Mouse (Mus musculus): ENCODE measurements at regions not wholly inside any gene's neighbourhood (a gene's known extent, or its start where the extent isn't known, plus 50 kb on each side); places are given as distances from the start of the nearest gene placed in this dataset.

- no peak for DNase-seq (ENCODE audit: low spot score)
These were observed 543.7 kb downstream of the Nfib start for GRCm38 (mm10) chr4:82161818-82162217.

GRCm38 (mm10) chr4:82161232-82161631, 544.3 kb downstream of the Nfib start:
- no peak for DNase-seq (ENCODE audit: low spot score)

- no peak for DNase-seq (ENCODE audit: low spot score)
These were observed 545.3 kb downstream of the Nfib start for GRCm38 (mm10) chr4:82160233-82160632.

GRCm38 (mm10) chr4:82155642-82156320, 549.8 kb downstream of the Nfib start:
- no peak for DNase-seq (ENCODE audit: low spot score)

GRCm38 (mm10) chr4:82154021-82154555, 551.5 kb downstream of the Nfib start:
- no peak for DNase-seq (ENCODE audit: low spot score)

- no peak for DNase-seq (ENCODE audit: low spot score)
These were observed 551.9 kb downstream of the Nfib start for GRCm38 (mm10) chr4:82153604-82154003.

- no peak for DNase-seq (ENCODE audit: low spot score)
These were observed 555.6 kb downstream of the Nfib start for GRCm38 (mm10) chr4:82149957-82150356.

GRCm38 (mm10) chr4:82148129-82149064, 557.2 kb downstream of the Nfib start:
- no peak for DNase-seq (ENCODE audit: low spot score)

- no peak for DNase-seq (ENCODE audit: low spot score)
These were observed 563.2 kb downstream of the Nfib start for GRCm38 (mm10) chr4:82142391-82142790.

- DNase-seq (ENCODE audit: low spot score): no peak
These were observed 565.7 kb downstream of the Nfib start for GRCm38 (mm10) chr4:82139806-82140205.

GRCm38 (mm10) chr4:82139016-82139415, 566.5 kb downstream of the Nfib start:
- no peak for DNase-seq (ENCODE audit: low spot score)

GRCm38 (mm10) chr4:82132851-82133250, 572.7 kb downstream of the Nfib start:
- no peak for DNase-seq (ENCODE audit: low spot score)

- DNase-seq (ENCODE audit: low spot score): no peak
These were observed 573.2 kb downstream of the Nfib start for GRCm38 (mm10) chr4:82132326-82132725.

GRCm38 (mm10) chr4:82129471-82129870, 576.1 kb downstream of the Nfib start:
- DNase-seq (ENCODE audit: low spot score): no peak

- DNase-seq (ENCODE audit: low spot score): no peak
These were observed 581.8 kb downstream of the Nfib start for GRCm38 (mm10) chr4:82123733-82124132.

GRCm38 (mm10) chr4:82123101-82123500, 582.4 kb downstream of the Nfib start:
- no peak for DNase-seq (ENCODE audit: low spot score)

GRCm38 (mm10) chr4:82120796-82121195, 584.8 kb downstream of the Nfib start:
- no peak for DNase-seq (ENCODE audit: low spot score)

GRCm38 (mm10) chr4:82120326-82120725, 585.2 kb downstream of the Nfib start:
- no peak for DNase-seq (ENCODE audit: low spot score)

- DNase-seq (ENCODE audit: low spot score): no peak
These were observed 603.7 kb downstream of the Nfib start for GRCm38 (mm10) chr4:82101837-82102236.

GRCm38 (mm10) chr4:82099970-82100368, 605.6 kb downstream of the Nfib start:
- no peak for DNase-seq (ENCODE audit: low spot score)

GRCm38 (mm10) chr4:82098986-82099969, 606.3 kb downstream of the Nfib start:
- DNase-seq (ENCODE audit: low spot score): no peak
